Mouse (Mus musculus) liver, adult 2 months (tissue): ENCODE results near the gene Bag1. TPM values are rescaled to one million over a fixed set of nuclear protein-coding genes. Genes with fewer than 3 reads are reported as not detected.

Source experiments
- DNase-seq: peaks from one replicate; pipeline ENCODE4 v3.0.0-alpha.2; 2011; ENCODE audit warnings: low read depth, low spot score; ENCODE audit errors: extremely low read depth
- H3K27ac ChIP-seq: fragments of 200-500 bp; replicated peaks from 2 replicates; pipeline ENCODE4 v1.5.1; 2012; ENCODE audit warnings: low read depth, mild to moderate bottlenecking, control low read depth, inconsistent platforms, low read length; ENCODE audit not compliant: insufficient read depth
- H3K27me3 ChIP-seq: fragments of 200-500 bp; 2 replicates; pipeline ENCODE4 v1.6.1; 2012; ENCODE audit warnings: mild to moderate bottlenecking, moderate library complexity, low read length, inconsistent platforms; ENCODE audit not compliant: control insufficient read depth, insufficient read depth
- H3K36me3 ChIP-seq: fragments of 200-500 bp; 2 replicates; pipeline ENCODE4 v1.6.1; 2012; ENCODE audit warnings: low read length, inconsistent platforms; ENCODE audit not compliant: control insufficient read depth, insufficient read depth
- H3K4me1 ChIP-seq: fragments of 200-500 bp; 2 replicates; pipeline ENCODE4 v1.6.1; 2011; ENCODE audit warnings: low read length; ENCODE audit not compliant: control insufficient read depth, insufficient read depth
- H3K4me3 ChIP-seq: fragments of 200-500 bp; 2 replicates; pipeline ENCODE4 v1.5.1; 2011; ENCODE audit warnings: low read depth, mild to moderate bottlenecking, control low read depth, low read length, moderate library complexity; ENCODE audit not compliant: insufficient read depth
- H3K79me2 ChIP-seq: fragments of 200-500 bp; 2 replicates; pipeline ENCODE4 v1.6.1; 2012; ENCODE audit warnings: inconsistent platforms, mild to moderate bottlenecking, low read length, moderate library complexity; ENCODE audit not compliant: control insufficient read depth, insufficient read depth
- H3K9ac ChIP-seq: fragments of 200-500 bp; 2 replicates; pipeline ENCODE4 v1.6.1; 2012; ENCODE audit warnings: low read depth, mild to moderate bottlenecking, control low read depth, inconsistent platforms, low read length
- CTCF ChIP-seq: fragments of 200-500 bp; IDR thresholded peaks from 2 replicates; pipeline ENCODE4 v1.5.1; 2011; ENCODE audit warnings: low read depth, low read length, control low read depth
- POLR2A ChIP-seq: fragments of 200-500 bp; IDR thresholded peaks from 2 replicates; pipeline ENCODE4 v1.6.1; 2011; ENCODE audit warnings: low read length, control low read depth; ENCODE audit not compliant: insufficient read depth; ENCODE audit errors: extremely low read depth
- WGBS: fragments of 180-500 bp; shearing (Covaris S2); methylation state at CpG from one replicate; pipeline ENCODE4 v1.1.7; 2018; 5-methylcytosine and 5-hydroxymethylcytosine counted together
- polyA plus RNA-seq: library from polyadenylated mRNA; depleted of rRNA; stranded (reverse); fragments of >200 nt; gene quantifications from 2 replicates; pipeline ENCODE4 v1.2.3, GENCODE M21; 2012
- total RNA-seq: library from RNA; depleted of rRNA; stranded (reverse); fragments of >200 nt; gene quantifications from 2 replicates; pipeline ENCODE4 v1.2.3, GENCODE M21; 2014

Bag1 gene
- total and polyA plus RNA-seq, 2 experiments, result 59.6 to 101 TPM

GRCm38 (mm10) chr4:40916592-40917155, 31.4 kb downstream of the Bag1 start:
- Histone ChIP-seq H3K36me3 (no peaks in the 10 kb centered on the region), H3K9ac (no peak overlapping the region), H3K79me2 (no peaks in the 10 kb centered on the region), H3K27me3 (no peaks in the 10 kb centered on the region), H3K4me3 (no peak overlapping the region), H3K27ac (no peak overlapping the region), H3K4me1 (no peaks in the 10 kb centered on the region)
- no peak for DNase-seq
- 92% methylated on average over 7 of the region's 7 CpGs for WGBS
- TF ChIP-seq CTCF, result peak; percentile 7; the same call in 1 of the 2 replicates
- no peak for TF ChIP-seq POLR2A

- H3K4me3 ChIP-seq, result no peak overlapping the region
- TF ChIP-seq POLR2A (no peak), CTCF (no peak)
- H3K27me3 ChIP-seq, result no peaks in the 10 kb centered on the region
- no peak for DNase-seq
- WGBS, result 78% methylated on average over 5 of the region's 5 CpGs
- H3K4me1 ChIP-seq, result no peaks in the 10 kb centered on the region
- no peak overlapping the region for H3K27ac ChIP-seq
- H3K9ac ChIP-seq, result no peak overlapping the region
- H3K79me2 ChIP-seq, result no peaks in the 10 kb centered on the region
- no peaks in the 10 kb centered on the region for H3K36me3 ChIP-seq
Measured at GRCm38 (mm10) chr4:40915947-40916346, 32.1 kb downstream of the Bag1 start.

GRCm38 (mm10) chr4:40914287-40914867, 33.7 kb downstream of the Bag1 start:
- Histone ChIP-seq H3K27ac (no peak overlapping the region), H3K36me3 (no peaks in the 10 kb centered on the region), H3K27me3 (no peaks in the 10 kb centered on the region), H3K79me2 (no peaks in the 10 kb centered on the region), H3K4me3 (no peak overlapping the region), H3K9ac (no peak overlapping the region), H3K4me1 (no peaks in the 10 kb centered on the region)
- DNase-seq, result no peak
- TF ChIP-seq POLR2A (no peak), CTCF (no peak)

GRCm38 (mm10) chr4:40908261-40908969, 39.7 kb downstream of the Bag1 start:
- DNase-seq, result peak; percentile 92
- 13% methylated on average over 20 of the region's 20 CpGs for WGBS
- peaks cover 3% of the 10 kb centered on the region for H3K4me1 ChIP-seq
- H3K9ac ChIP-seq, result peak overlapping the region; percentile 12; the same call in 1 of the 2 replicates
- H3K79me2 ChIP-seq, result no peaks in the 10 kb centered on the region
- no peaks in the 10 kb centered on the region for H3K27me3 ChIP-seq
- peak overlapping the region; percentile 7; the same call in 1 of the 2 replicates for H3K4me3 ChIP-seq
- peak overlapping the region; percentile 43 for H3K27ac ChIP-seq
- TF ChIP-seq CTCF (no peak), POLR2A (no peak)
- H3K36me3 ChIP-seq, result no peaks in the 10 kb centered on the region

GRCm38 (mm10) chr4:40906298-40906697, 41.8 kb downstream of the Bag1 start:
- Histone ChIP-seq H3K4me3 (no peak overlapping the region), H3K4me1 (peaks cover 3% of the 10 kb centered on the region), H3K27ac (no peak overlapping the region), H3K36me3 (no peaks in the 10 kb centered on the region), H3K27me3 (no peaks in the 10 kb centered on the region), H3K9ac (no peak overlapping the region), H3K79me2 (no peaks in the 10 kb centered on the region)
- peak; percentile 49 for DNase-seq
- WGBS, result 21% methylated on average over 1 of the region's 1 CpGs
- TF ChIP-seq POLR2A, result no peak
- peak; percentile 37 for TF ChIP-seq CTCF

GRCm38 (mm10) chr4:40900612-40901011, 47.5 kb downstream of the Bag1 start:
- Histone ChIP-seq H3K4me1 (no peaks in the 10 kb centered on the region), H3K4me3 (no peak overlapping the region), H3K27me3 (no peaks in the 10 kb centered on the region), H3K79me2 (no peaks in the 10 kb centered on the region), H3K9ac (no peak overlapping the region), H3K36me3 (no peaks in the 10 kb centered on the region), H3K27ac (no peak overlapping the region)
- TF ChIP-seq CTCF (no peak), POLR2A (no peak)
- 93% methylated on average over 4 of the region's 4 CpGs for WGBS
- DNase-seq, result no peak
